Mouse (Mus musculus): Measurements from ENCODE around the gene Isg15. TPM values are rescaled to one million over a fixed set of nuclear protein-coding genes. Genes with fewer than 3 reads are reported as not detected.

The Isg15 gene
- polyA plus RNA-seq (2017; shearing (Covaris generic)), result 10 to 100 TPM; 34.0 to 41.3 TPM

DNA sequence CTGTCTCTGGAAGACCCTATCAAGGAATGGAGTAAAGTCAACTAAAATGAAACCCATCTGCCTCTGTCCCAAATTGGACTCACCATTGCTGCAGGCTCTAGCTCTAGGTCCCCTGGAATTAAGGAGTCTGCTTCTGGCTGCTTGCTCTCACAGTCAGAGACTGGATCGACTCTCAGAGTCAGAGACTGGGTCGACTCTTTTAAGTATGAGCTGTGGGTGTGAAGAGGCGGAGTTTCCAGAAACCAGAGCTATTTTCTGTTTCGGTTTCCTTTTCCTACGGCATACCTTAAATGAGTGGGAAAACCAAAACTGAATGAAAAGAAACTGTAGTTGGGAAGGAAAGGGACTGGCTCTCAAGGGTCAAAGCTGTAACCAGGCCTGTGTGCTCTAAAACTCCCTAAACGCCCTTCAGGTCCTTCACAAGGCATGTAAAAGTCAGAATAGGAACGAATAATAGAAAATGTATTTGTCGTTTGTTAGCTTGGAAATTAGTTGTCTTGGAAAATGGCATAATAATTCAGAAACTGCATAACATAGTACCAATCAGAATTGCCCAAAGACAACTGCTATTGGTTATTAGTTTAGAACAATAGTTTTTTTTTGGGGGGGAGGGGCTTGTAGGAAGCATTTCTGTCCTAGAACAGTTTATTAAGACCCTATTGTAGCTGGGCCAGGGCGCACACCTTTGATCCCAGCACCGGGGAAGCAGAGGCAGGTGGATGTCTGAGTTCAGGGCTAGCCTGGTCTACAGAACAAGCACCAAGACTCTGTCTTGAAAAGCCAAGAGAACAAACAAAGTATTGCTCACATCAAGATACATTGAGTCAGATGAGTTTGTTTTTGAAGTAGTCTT, at the start of gene Isg15:
TSS of gene Isg15 (minus strand) at position 196 of the 853 bp plus-strand sequence.

DNA sequence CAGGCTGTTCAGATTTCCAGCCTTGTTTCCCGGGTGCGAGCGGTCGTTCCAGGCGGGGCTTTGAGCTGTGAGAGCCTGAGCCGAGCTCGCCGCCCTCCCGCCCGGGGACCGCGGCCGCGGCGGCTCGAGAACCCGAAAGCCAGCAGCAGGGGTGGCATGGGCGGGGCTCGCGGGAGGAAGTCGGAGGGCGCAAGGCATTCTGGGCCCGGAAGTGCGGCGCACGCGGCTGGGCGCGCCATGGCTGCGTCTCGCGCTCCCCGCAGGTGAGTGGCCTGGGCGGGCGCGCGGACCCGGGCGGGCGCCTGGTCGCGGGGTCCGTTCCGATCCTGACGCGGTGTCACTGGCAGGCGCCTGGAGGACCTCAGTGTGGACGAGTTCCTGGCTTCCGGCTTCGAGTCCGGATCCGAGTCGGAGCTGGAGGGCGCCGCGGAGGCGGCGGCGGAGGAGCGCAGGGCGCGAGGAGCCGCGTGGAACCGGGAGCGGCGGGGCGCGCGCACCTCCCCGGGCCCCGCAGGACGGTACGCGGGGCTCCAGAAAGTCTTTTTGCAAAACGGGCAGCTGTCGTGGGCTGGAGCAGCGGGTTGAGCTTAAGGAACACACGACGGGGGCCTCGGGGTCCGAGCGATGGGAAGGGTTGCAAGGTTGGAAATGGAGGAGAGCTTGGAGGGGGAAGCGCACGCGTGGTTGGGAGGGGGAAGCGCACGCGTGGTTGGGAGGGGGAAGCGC, 35.4 kb upstream of the Isg15 start, which contains the start of gene Noc2l:
TSS of gene Noc2l (plus strand) at position 203 of the 726 bp plus-strand sequence.

DNA sequence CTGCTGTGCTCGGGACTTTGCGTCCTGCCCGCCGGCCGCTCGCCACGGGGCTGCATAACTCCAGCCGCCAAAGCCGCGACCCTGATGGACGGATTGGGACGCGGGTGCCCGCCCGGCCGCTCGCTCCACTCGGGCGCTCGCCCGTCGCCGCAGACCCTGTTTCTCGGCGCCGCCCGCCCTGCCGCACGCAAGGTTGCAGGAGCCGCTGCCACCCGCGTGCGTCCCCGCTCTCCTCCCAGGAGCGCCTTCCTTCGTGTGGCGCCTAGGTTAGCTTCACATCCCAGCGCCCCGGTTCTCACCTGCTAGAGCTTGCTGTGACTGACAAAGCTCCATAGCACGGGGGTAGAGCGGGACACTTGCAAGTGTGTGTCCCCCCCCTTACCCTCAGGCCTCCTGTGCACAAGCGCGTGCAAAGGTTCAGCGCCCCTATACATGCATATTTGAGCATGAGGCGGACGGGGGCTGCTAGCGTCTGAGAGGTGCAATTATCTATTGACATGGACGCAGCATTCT, 34.1 kb upstream of the Isg15 start, which contains the start of gene Plekhn1:
TSS of gene Plekhn1 (minus strand) at position 157 of the 513 bp plus-strand sequence.

DNA sequence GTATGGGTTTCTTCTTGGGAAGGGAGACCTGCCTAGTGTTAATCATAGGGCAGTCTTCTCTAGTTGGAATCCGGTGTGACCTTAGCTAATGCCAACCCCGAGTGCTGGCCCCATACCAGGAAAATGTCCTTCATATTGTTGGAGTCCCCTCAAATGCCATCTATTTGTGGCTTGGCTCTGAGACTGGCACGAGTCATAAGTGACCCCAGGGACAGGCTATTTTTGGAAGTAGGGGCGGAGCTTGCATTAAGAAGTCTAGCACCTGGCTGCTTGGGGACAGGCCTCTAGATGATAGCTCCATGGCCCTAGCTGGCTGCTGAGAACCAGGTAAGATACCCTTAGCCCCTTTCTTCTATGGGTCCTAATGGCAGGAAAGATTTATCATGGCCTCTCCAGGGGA, 15.0 kb upstream of the Isg15 start, which contains the start of gene Perm1:
TSS of gene Perm1 (plus strand) at position 220 of the 400 bp plus-strand sequence.

DNA sequence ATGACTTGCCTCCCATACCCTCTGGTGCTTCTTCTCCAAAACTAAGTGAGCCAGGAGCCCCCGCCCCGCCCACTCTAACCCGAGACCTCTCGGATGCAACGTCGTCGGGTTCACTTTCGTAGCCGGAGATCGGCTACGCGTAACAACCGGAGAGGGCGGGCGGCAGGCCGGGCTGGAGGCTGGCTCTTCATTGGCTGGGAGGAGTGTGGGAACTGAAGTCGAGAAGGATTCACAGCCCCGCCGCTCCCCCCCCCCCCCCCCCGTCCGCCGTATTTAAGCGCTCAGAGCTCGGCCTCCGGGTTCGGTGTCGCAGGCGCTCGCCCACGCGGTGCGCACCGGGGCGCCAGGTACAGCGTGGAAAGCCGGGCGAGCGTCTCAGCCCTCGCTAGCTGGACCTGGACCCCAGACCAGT, 2.4 kb upstream of the Isg15 start, which contains the start of gene AW011738:
TSS of gene AW011738 (plus strand) at position 304 of the 412 bp plus-strand sequence.

GRCm38 (mm10) chr4:156197131-156197828, 3.3 kb downstream of the Isg15 start, which contains the start of gene Agrn:
TSS of gene Agrn (minus strand) at chr4:156197488.

Other genes with a start within 250 kb of the Isg15 start
- 10 to 100 TPM in 1 of 2 experiments, 1 to 10 TPM in 1; 6.2 to 22.9 TPM for gene C1qtnf12, start 238.5 kb downstream of the Isg15 start, polyA plus RNA-seq (2017; shearing (Covaris generic))
- gene B3galt6, start 208.2 kb downstream of the Isg15 start, polyA plus RNA-seq (2017; shearing (Covaris generic)), result 10 to 100 TPM; 10.8 to 17.6 TPM
- gene Sdf4, start 207.9 kb downstream of the Isg15 start, polyA plus RNA-seq (2017; shearing (Covaris generic)), result 100 to 1,000 TPM; 475 to 560 TPM
- gene Tnfrsf4, start 187.0 kb downstream of the Isg15 start, polyA plus RNA-seq (2017; shearing (Covaris generic)), result 1,000 to 10,000 TPM in 1 of 2 experiments, 100 to 1,000 TPM in 1; 285 to 1,118 TPM
- 100 to 1,000 TPM; 452 to 977 TPM for gene Tnfrsf18, start 174.7 kb downstream of the Isg15 start, polyA plus RNA-seq (2017; shearing (Covaris generic))
- gene Ttll10, start 141.4 kb downstream of the Isg15 start, polyA plus RNA-seq (2017; shearing (Covaris generic)), result 1 to 10 TPM in 1 of 2 experiments, under 1 TPM in 1; 0.42 to 2.2 TPM
- gene 9430015G10Rik, start 90.8 kb downstream of the Isg15 start, polyA plus RNA-seq (2017; shearing (Covaris generic)), result 10 to 100 TPM; 26.0 to 42.9 TPM
- gene Rnf223, start 70.3 kb downstream of the Isg15 start, polyA plus RNA-seq (2017; shearing (Covaris generic)), result 1 to 10 TPM in 1 of 2 experiments, under 1 TPM in 1; 0.35 to 1.3 TPM
- gene Agrn, start 3.3 kb downstream of the Isg15 start, polyA plus RNA-seq (2017; shearing (Covaris generic)), result 1 to 10 TPM; 4.5 to 5.9 TPM
- gene AW011738, start 2.5 kb upstream of the Isg15 start, polyA plus RNA-seq (2017; shearing (Covaris generic)), result 10 to 100 TPM; 25.0 to 25.6 TPM
- 1 to 10 TPM; 1.2 to 2.4 TPM for gene Perm1, start 15.1 kb upstream of the Isg15 start, polyA plus RNA-seq (2017; shearing (Covaris generic))
- gene Plekhn1, start 34.0 kb upstream of the Isg15 start, polyA plus RNA-seq (2017; shearing (Covaris generic)), result 10 to 100 TPM; 34.6 to 38.5 TPM
- gene Noc2l, start 35.2 kb upstream of the Isg15 start, polyA plus RNA-seq (2017; shearing (Covaris generic)), result 100 to 1,000 TPM; 124 to 157 TPM
- 1 to 10 TPM; 2.5 to 4.0 TPM for gene Samd11, start 54.8 kb upstream of the Isg15 start, polyA plus RNA-seq (2017; shearing (Covaris generic))
- gene Vmn2r-ps159, start 130.3 kb upstream of the Isg15 start, polyA plus RNA-seq (2017; shearing (Covaris generic)), result under 1 TPM in 1 of 2 experiments, not detected in 1; 0.22 TPM

Measured in inflammation-experienced regulatory T-cells (primary cell).